Mouse (Mus musculus) small intestine, adult 2 months (tissue): ENCODE measurements around the gene Notch1.

Experiments used
- CTCF ChIP-seq: fragments of 200-500 bp; IDR thresholded peaks from 2 replicates; pipeline ENCODE4 v1.5.1; 2012; ENCODE audit warnings: low read depth, mild to moderate bottlenecking, control low read depth, inconsistent platforms, low read length, moderate library complexity, mixed read lengths; ENCODE audit not compliant: insufficient replicate concordance, insufficient read length; ENCODE audit errors: extremely low read depth
- POLR2A ChIP-seq: fragments of 200-500 bp; IDR thresholded peaks from 2 replicates; pipeline ENCODE4 v1.6.1; 2012; ENCODE audit warnings: low read depth, mild to moderate bottlenecking, control low read depth, inconsistent platforms, low read length, moderate library complexity

DNA sequence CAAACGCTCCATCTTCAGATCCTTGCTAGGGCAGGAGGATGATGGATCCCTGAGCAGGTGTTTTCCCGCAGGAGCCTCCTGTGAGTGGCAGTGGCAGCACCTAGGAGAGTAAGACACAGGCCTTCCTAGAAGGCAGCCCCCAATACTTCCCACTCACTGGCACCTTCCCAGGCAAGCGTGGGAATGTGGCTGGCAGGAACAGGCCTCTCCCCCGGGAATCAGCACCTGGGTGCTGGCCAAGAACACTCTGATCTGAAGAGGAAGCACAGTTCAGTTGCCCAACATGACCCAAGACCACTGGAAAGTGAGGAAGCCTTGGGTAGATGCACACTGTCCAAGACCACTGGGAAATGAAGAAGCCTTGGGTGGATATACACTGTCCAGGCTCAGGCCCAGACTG is 38.6 kb upstream of the Notch1 start:
- no peak for TF ChIP-seq POLR2A
- no peak for TF ChIP-seq CTCF
